Mouse (Mus musculus): ENCODE measurements around the gene Cpt2.

- TF ChIP-seq POLR2A (IDR thresholded peaks at IDR 0.05; ENCODE audit: borderline replicate concordance, extremely low read depth, low read depth, low read length) (no peak), CTCF (IDR thresholded peaks at IDR 0.05; ENCODE audit: insufficient read depth, low read length) (no peak)
Measured at GRCm38 (mm10) chr4:107969781-107970180, 46.4 kb upstream of the Cpt2 start.

All from lung, adult 2 months (tissue).